Mouse (Mus musculus) midbrain, postnatal 0 days (tissue): ENCODE results near the gene Ccdc177. TPM values are rescaled to one million over a fixed set of nuclear protein-coding genes. Genes with fewer than 3 reads are reported as not detected.

Experiments
- ATAC-seq: fragments of 200-750 bp; cut with Nextera tagmentation; 2 replicates; pipeline ENCODE4 v1.8.0; 2017; ENCODE audit warnings: moderate number of reproducible peaks, mild to moderate bottlenecking, moderate TSS enrichment, moderate library complexity; ENCODE audit not compliant: low FRiP score
- DNase-seq: peaks from one replicate; pipeline ENCODE4 v3.0.0-alpha.2; 2015; ENCODE audit warnings: low spot score
- H3K27ac ChIP-seq: fragments of 300-500 bp; sonication (generic); 2 replicates; pipeline ENCODE4 v1.5.1; 2014; ENCODE audit warnings: low read depth, mild to moderate bottlenecking, low read length, mixed read lengths
- H3K27me3 ChIP-seq: fragments of 300-500 bp; sonication (generic); 2 replicates; pipeline ENCODE4 v1.6.1; 2014; ENCODE audit warnings: low read length, control low read depth, mixed read lengths; ENCODE audit not compliant: insufficient read depth
- H3K36me3 ChIP-seq: fragments of 300-500 bp; sonication (generic); 2 replicates; pipeline ENCODE4 v1.6.1; 2014; ENCODE audit warnings: low read length, control low read depth, mixed read lengths; ENCODE audit not compliant: insufficient read depth
- H3K4me1 ChIP-seq: fragments of 300-500 bp; sonication (generic); 2 replicates; pipeline ENCODE4 v1.6.1; 2014; ENCODE audit warnings: mild to moderate bottlenecking, control low read depth, antibody characterized with exemption, low read length, mixed read lengths; ENCODE audit not compliant: insufficient read depth
- H3K4me2 ChIP-seq: fragments of 300-500 bp; sonication (generic); 2 replicates; pipeline ENCODE4 v1.6.1; 2014; ENCODE audit warnings: low read depth, mild to moderate bottlenecking, low read length, mixed read lengths; ENCODE audit not compliant: poor library complexity, severe bottlenecking
- H3K4me3 ChIP-seq: fragments of 300-500 bp; sonication (generic); 2 replicates; pipeline ENCODE4 v1.5.1; 2014; ENCODE audit warnings: low read depth, mild to moderate bottlenecking, low read length, moderate library complexity
- H3K9ac ChIP-seq: fragments of 300-500 bp; sonication (generic); replicated peaks from 2 replicates; pipeline ENCODE4 v1.6.1; 2014; ENCODE audit warnings: mild to moderate bottlenecking, low read length, moderate library complexity, mixed read lengths; ENCODE audit not compliant: poor library complexity, severe bottlenecking
- H3K9me3 ChIP-seq: fragments of 300-500 bp; sonication (generic); 2 replicates; pipeline ENCODE4 v1.6.1; 2016; ENCODE audit warnings: low read length, control low read depth
- CTCF ChIP-seq: IDR thresholded peaks from 2 replicates; pipeline ENCODE4 v1.5.1; 2016; ENCODE audit warnings: antibody characterized with exemption, mild to moderate bottlenecking
- WGBS: fragments of 180-500 bp; shearing (Covaris S2); extraction: QIAGEN DNeasy Blood & Tissue Kit; methylation state at CpG from one replicate; pipeline ENCODE4 v1.1.7; 2014; 5-methylcytosine and 5-hydroxymethylcytosine counted together
- polyA plus RNA-seq: library from polyadenylated mRNA; unstranded; fragments of >200 nt; fragmentation: Nextera tagmentation; extraction: Ambion mirVana; gene quantifications from 2 replicates; pipeline ENCODE4 v1.2.1, GENCODE M21; 2015
- total RNA-seq: library from RNA; depleted of rRNA; stranded (reverse); fragments of >200 nt; gene quantifications from 2 replicates; pipeline ENCODE4 v1.2.3, GENCODE M21; 2014; rRNA removed

The Ccdc177 gene
- total and polyA plus RNA-seq, 2 experiments from 2014 or later, result 2.4 to 22.4 TPM

DNA sequence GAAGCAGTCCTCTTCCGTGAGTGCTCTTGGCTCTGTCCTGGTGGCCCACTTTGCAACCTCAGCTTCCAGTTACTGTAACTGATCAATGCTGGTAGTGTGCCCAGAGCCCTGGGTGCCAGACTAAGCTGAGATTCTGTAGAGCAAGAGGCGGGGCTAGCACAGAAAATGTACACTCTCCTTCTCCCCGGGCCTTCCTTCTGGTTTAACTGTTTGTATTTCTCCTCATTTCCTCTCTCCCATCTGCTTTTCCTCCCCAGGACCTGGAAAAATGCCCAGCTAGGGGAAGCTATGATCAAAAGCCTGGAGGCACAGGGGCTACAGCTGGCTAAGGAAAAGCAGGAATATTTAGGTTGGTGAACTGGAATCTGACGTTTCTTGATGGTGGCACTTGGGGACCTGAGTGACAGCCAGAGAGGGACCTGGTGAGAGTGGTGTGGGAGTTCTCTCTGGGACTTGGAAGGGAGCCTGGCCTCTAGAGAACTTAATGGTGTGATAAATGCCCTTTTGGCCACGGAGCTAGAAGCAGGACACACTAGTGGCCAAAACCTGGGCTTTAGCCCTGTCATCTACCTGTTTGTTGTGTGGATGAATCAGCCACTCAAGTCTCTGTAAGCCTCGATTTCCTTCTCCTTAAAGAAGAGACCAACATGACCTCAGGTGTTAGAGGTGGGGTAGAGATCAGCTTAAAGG lies 53.4 kb downstream of the Ccdc177 start:
- no peak for TF ChIP-seq CTCF
- no peaks in the 10 kb centered on the region for H3K9me3 ChIP-seq
- WGBS, result 45% methylated on average over 6 of the region's 6 CpGs
- DNase-seq (peak; percentile 75), ATAC-seq (no peak)
- no peak overlapping the region for H3K27ac ChIP-seq
- no peak overlapping the region for H3K4me3 ChIP-seq
- H3K9ac ChIP-seq, result no peak overlapping the region
- H3K36me3 ChIP-seq, result no peaks in the 10 kb centered on the region
- H3K4me2 ChIP-seq, result no peak overlapping the region
- H3K27me3 ChIP-seq, result no peaks in the 10 kb centered on the region
- H3K4me1 ChIP-seq, result 0 out of 2 replicates have a peak, but pooled peaks cover 3% of the 10 kb centered on the region

DNA sequence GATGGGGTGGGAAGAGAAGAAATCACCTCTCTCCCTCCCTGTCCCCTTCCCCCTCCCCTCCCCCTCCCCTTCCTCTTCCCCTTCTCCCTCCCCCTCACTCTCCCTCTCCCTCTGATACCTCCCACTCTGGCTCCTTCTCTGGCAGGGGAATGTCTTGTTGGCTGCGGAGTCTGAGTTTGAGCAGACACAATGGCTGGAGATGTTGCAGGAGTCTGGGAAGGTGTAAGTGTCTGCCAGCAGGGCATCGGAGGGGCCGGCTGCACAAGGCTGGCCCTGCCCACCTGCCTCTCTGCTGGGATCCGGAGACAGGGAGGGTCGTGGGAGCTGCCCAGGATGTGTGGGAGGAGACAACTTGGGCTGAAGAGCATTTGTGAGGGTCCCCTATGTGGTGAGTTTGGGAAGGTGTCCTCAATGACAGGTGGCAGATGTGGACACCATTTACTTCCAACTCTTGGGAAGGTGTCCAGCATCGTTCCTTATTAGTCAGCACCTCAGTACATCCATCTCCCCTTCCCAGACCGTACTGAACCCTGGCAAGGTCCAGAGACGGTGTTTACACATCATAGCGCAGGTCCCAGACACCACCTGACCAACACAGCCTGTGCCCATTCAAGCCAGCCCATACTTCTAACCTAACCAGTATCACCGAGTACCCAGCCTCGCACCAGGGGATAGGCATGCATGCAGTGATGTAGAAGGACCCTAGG lies 54.1 kb downstream of the Ccdc177 start:
- Histone ChIP-seq H3K9me3 (no peaks in the 10 kb centered on the region), H3K4me1 (0 out of 2 replicates have a peak, but pooled peaks cover 3% of the 10 kb centered on the region), H3K27ac (no peak overlapping the region), H3K9ac (no peak overlapping the region), H3K4me2 (no peak overlapping the region), H3K27me3 (no peaks in the 10 kb centered on the region), H3K36me3 (no peaks in the 10 kb centered on the region), H3K4me3 (no peak overlapping the region)
- DNase-seq (no peak), ATAC-seq (no peak)
- WGBS, result 51% methylated on average over 11 of the region's 11 CpGs
- TF ChIP-seq CTCF, result no peak

Other genes with a start within 250 kb of the Ccdc177 start
- gene Galnt16, start 242.4 kb downstream of the Ccdc177 start, total RNA-seq, result 83.0 and 83.5 TPM in 2 replicates
- 41.1 and 41.6 TPM in 2 replicates for gene Galnt16, start 242.4 kb downstream of the Ccdc177 start, polyA plus RNA-seq
- 17.6 and 23.9 TPM in 2 replicates for gene Slc39a9, start 116.8 kb downstream of the Ccdc177 start, total RNA-seq
- gene Slc39a9, start 116.8 kb downstream of the Ccdc177 start, polyA plus RNA-seq, result 19.3 and 19.7 TPM in 2 replicates
- gene Erh, start 116.3 kb downstream of the Ccdc177 start, total RNA-seq, result 69.5 and 83.4 TPM in 2 replicates
- 281 and 289 TPM in 2 replicates for gene Erh, start 116.3 kb downstream of the Ccdc177 start, polyA plus RNA-seq
- gene Plekhd1, start 68.1 kb downstream of the Ccdc177 start, total RNA-seq, result 4.9 and 6.6 TPM in 2 replicates
- gene Plekhd1, start 68.1 kb downstream of the Ccdc177 start, polyA plus RNA-seq, result 2.9 and 3.3 TPM in 2 replicates
- 17.3 and 22.5 TPM in 2 replicates for gene Susd6, start 29.8 kb upstream of the Ccdc177 start, total RNA-seq
- 6.4 and 7.4 TPM in 2 replicates for gene Susd6, start 29.8 kb upstream of the Ccdc177 start, polyA plus RNA-seq
- 252 and 341 TPM in 2 replicates for gene Srsf5, start 184.8 kb upstream of the Ccdc177 start, total RNA-seq
- 422 and 475 TPM in 2 replicates for gene Srsf5, start 184.8 kb upstream of the Ccdc177 start, polyA plus RNA-seq
- not detected in 2 replicates for gene Slc10a1, start 208.0 kb upstream of the Ccdc177 start, total RNA-seq
- 0.12 TPM in 1 of 2 replicates, not detected in the other for gene Slc10a1, start 208.0 kb upstream of the Ccdc177 start, polyA plus RNA-seq